Mouse (Mus musculus): Measurements from ENCODE around the gene Olfr521.

DNA sequence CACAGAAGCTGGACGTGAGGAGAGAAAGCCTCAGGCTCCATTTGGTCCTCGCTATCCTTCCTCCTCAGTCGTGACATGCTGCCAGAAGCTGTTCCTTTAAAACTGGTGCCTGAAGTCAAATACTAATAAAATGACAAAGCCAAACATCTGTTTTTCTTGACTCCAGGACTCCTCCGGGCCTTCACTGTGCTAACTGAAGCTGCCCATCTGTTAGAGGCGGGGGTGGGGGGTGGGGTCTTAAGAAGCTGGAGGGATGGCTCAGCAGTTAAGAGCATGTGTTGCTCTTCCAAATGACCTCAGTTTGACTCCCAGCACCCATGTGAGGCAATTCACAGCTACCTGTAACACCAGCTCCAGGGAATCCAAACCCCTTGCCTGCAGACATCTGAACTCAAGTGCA lies 25.3 kb downstream of the Olfr521 start:
- TF ChIP-seq CTCF (IDR thresholded peaks at IDR 0.05; ENCODE audit: low read depth) (no peak), EP300 (optimal IDR thresholded peaks at IDR 0.05) (no peak)
